Mouse (Mus musculus): Measurements from ENCODE around the gene Prl8a8. TPM values are rescaled to one million over a fixed set of nuclear protein-coding genes. Genes with fewer than 3 reads are reported as not detected.

The Prl8a8 gene
- polyA plus RNA-seq (2016; fragmentation: Nextera tagmentation; extraction: Ambion mirVana), result not detected in 2 replicates

DNA sequence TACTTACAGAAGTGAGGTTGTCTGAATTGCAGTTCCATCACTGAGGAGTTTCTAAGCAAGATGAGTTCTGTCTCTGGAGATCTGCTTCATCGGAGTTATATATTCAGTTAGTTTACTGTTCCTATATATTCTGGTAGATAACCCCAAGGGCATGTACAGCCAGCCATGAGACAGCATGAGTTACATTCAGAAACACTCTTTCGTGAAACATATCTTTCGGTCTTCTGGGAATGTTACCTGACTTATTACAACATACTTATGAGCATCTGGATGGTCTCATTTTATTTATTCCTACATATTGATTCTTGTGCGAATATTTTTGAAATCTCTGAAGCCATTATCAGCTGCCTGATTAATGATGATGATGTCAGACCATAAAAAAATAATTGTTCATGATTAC is at the start of gene Prl8a8:
Prl8a8 (minus strand) TSS at position 101 of the 400 bp plus-strand sequence.
- no peak within 1 kb of the TSS for H3K4me3 ChIP-seq
- H3K9ac ChIP-seq, result no peak within 1 kb of the TSS
- H3K9me3 ChIP-seq, result no peaks in the 10 kb centered on the region
- no peak within 1 kb of the TSS for H3K4me2 ChIP-seq (replicated peaks)
- WGBS, result 91% methylated on average over 4 of the region's 4 CpGs
- H3K4me1 ChIP-seq, result no peaks in the 10 kb centered on the region
- H3K36me3 ChIP-seq, result no peaks in the 10 kb centered on the region
- H3K27ac ChIP-seq, result no peak within 1 kb of the TSS
- no peaks in the 10 kb centered on the region for H3K27me3 ChIP-seq (replicated peaks)
- no peak for ATAC-seq (ENCODE audit: low FRiP score, low read depth)

- ATAC-seq (ENCODE audit: low FRiP score, low read depth), result no peak
- no peak overlapping the region for H3K9ac ChIP-seq
Observed at GRCm38 (mm10) chr13:27553336-27553735, 40.3 kb upstream of the Prl8a8 start.

DNA sequence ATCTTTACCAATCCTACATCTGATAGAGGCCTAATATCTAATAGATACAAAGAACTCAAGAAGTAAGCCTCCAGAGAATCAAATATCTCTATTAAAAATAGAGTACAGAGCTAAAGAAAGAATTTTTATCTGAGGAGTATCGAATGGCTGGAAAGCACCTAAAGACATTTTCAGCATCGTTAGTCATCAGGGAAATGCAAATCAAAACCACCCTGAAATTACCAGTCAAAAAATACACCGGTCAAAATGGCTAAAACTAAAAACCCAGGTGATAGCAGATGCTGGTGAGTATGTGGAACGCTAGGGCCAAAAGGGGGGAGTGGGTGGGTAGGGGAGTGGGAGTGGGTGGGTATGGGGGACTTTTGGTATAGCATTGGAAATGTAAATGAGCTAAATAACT is 10.1 kb upstream of the Prl8a8 start:
- Histone ChIP-seq H3K27me3 (replicated peaks) (no peaks in the 10 kb centered on the region), H3K36me3 (no peaks in the 10 kb centered on the region), H3K4me1 (no peaks in the 10 kb centered on the region), H3K9ac (no peak overlapping the region), H3K27ac (no peak overlapping the region), H3K4me3 (no peak overlapping the region), H3K4me2 (replicated peaks) (no peak overlapping the region), H3K9me3 (no peaks in the 10 kb centered on the region)
- ATAC-seq (ENCODE audit: low FRiP score, low read depth), result no peak
- WGBS, result 88% methylated on average over 4 of the region's 4 CpGs

More at GRCm38 (mm10) chr13:27553336-27553735, 40.3 kb upstream of the Prl8a8 start:
- H3K36me3 ChIP-seq, result no peaks in the 10 kb centered on the region
- no peak overlapping the region for H3K27ac ChIP-seq
- H3K4me3 ChIP-seq, result no peak overlapping the region
- H3K4me1 ChIP-seq, result no peaks in the 10 kb centered on the region
- H3K4me2 ChIP-seq (replicated peaks), result no peak overlapping the region
- H3K27me3 ChIP-seq (replicated peaks), result no peaks in the 10 kb centered on the region
- H3K9me3 ChIP-seq, result no peaks in the 10 kb centered on the region

DNA sequence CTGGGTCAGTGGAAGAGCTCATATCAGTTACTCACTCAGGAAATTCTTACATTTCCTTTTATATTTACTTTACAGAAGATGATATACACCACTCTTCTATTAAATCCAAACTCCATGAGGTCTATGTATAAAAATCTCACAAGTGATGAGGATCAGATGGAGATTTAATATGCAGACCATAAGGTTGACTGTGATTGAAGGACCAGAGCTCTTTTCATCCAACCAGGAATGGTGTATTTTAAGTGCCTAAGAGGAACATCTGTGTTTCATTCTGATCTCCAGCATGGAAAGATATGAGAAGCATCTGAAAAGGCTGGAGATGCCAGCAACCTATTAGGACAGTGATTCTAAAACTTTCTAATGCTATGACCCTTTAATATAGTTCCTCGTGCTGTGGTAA is 5.4 kb downstream of the Prl8a8 start:
- ATAC-seq (ENCODE audit: low FRiP score, low read depth), result no peak
- WGBS, result 80% methylated on average over 1 of the region's 1 CpGs
- H3K4me3 ChIP-seq, result no peak overlapping the region
- no peaks in the 10 kb centered on the region for H3K4me1 ChIP-seq
- H3K9ac ChIP-seq, result no peak overlapping the region
- H3K27me3 ChIP-seq (replicated peaks), result no peaks in the 10 kb centered on the region
- H3K36me3 ChIP-seq, result no peaks in the 10 kb centered on the region
- H3K4me2 ChIP-seq (replicated peaks), result no peak overlapping the region
- no peak overlapping the region for H3K27ac ChIP-seq
- no peaks in the 10 kb centered on the region for H3K9me3 ChIP-seq

Other genes with a start within 250 kb of the Prl8a8 start
- not detected in 2 replicates for gene Prl6a1, start 200.6 kb downstream of the Prl8a8 start, polyA plus RNA-seq (2016; fragmentation: Nextera tagmentation; extraction: Ambion mirVana)
- not detected in 2 replicates for gene Prl8a2, start 167.5 kb downstream of the Prl8a8 start, polyA plus RNA-seq (2016; fragmentation: Nextera tagmentation; extraction: Ambion mirVana)
- gene Prl2b1, start 122.4 kb downstream of the Prl8a8 start, polyA plus RNA-seq (2016; fragmentation: Nextera tagmentation; extraction: Ambion mirVana), result not detected in 2 replicates
- not detected in 2 replicates for gene Prl8a6, start 74.5 kb downstream of the Prl8a8 start, polyA plus RNA-seq (2016; fragmentation: Nextera tagmentation; extraction: Ambion mirVana)
- not detected in 2 replicates for gene Prl8a9, start 51.4 kb upstream of the Prl8a8 start, polyA plus RNA-seq (2016; fragmentation: Nextera tagmentation; extraction: Ambion mirVana)
- gene Prl8a1, start 69.0 kb upstream of the Prl8a8 start, polyA plus RNA-seq (2016; fragmentation: Nextera tagmentation; extraction: Ambion mirVana), result not detected in 2 replicates
- not detected in 2 replicates for gene Prl7b1, start 97.4 kb upstream of the Prl8a8 start, polyA plus RNA-seq (2016; fragmentation: Nextera tagmentation; extraction: Ambion mirVana)
- not detected in 2 replicates for gene Prl7a1, start 129.3 kb upstream of the Prl8a8 start, polyA plus RNA-seq (2016; fragmentation: Nextera tagmentation; extraction: Ambion mirVana)
- gene Prl7a2, start 154.8 kb upstream of the Prl8a8 start, polyA plus RNA-seq (2016; fragmentation: Nextera tagmentation; extraction: Ambion mirVana), result not detected in 2 replicates
- gene Prl7d1, start 203.5 kb upstream of the Prl8a8 start, polyA plus RNA-seq (2016; fragmentation: Nextera tagmentation; extraction: Ambion mirVana), result not detected in 2 replicates